Mouse (Mus musculus) intestine, embryonic 16.5 days (tissue): ENCODE data around the gene Kcnk1. TPM values are rescaled to one million over a fixed set of nuclear protein-coding genes. Genes with fewer than 3 reads are reported as not detected.
A peak's percentile ranks its signal among the peaks of the same experiment; 100 is the strongest.

Experiments used
- ATAC-seq: fragments of 200-750 bp; cut with Nextera tagmentation; 2 replicates; pipeline ENCODE4 v1.8.0; 2017; ENCODE audit warnings: moderate TSS enrichment, moderate library complexity
- H3K27ac ChIP-seq: fragments of 300-500 bp; sonication (generic); 2 replicates; pipeline ENCODE4 v1.5.1; 2014; ENCODE audit warnings: mild to moderate bottlenecking, low read length
- H3K27me3 ChIP-seq: fragments of 300-500 bp; sonication (generic); replicated peaks from 2 replicates; pipeline ENCODE4 v1.6.1; 2014; ENCODE audit warnings: low read length, control low read depth, mixed read lengths; ENCODE audit not compliant: control insufficient read depth, insufficient read depth
- H3K36me3 ChIP-seq: fragments of 300-500 bp; sonication (generic); 2 replicates; pipeline ENCODE4 v1.6.1; 2014; ENCODE audit warnings: low read length, control low read depth; ENCODE audit not compliant: control insufficient read depth, insufficient read depth
- H3K4me1 ChIP-seq: fragments of 300-500 bp; sonication (generic); 2 replicates; pipeline ENCODE4 v1.6.1; 2014; ENCODE audit warnings: low read length, control low read depth, mixed read lengths; ENCODE audit not compliant: control insufficient read depth, insufficient read depth
- H3K4me2 ChIP-seq: fragments of 300-500 bp; sonication (generic); 2 replicates; pipeline ENCODE4 v1.6.1; 2014; ENCODE audit warnings: low read depth, low read length, control low read depth
- H3K4me3 ChIP-seq: fragments of 300-500 bp; sonication (generic); 2 replicates; pipeline ENCODE4 v1.5.1; 2014; ENCODE audit warnings: mild to moderate bottlenecking, low read length
- H3K9ac ChIP-seq: fragments of 300-500 bp; sonication (generic); 2 replicates; pipeline ENCODE4 v1.6.1; 2014; ENCODE audit warnings: low read depth, low read length
- H3K9me3 ChIP-seq: fragments of 300-500 bp; sonication (generic); 2 replicates; pipeline ENCODE4 v1.6.1; 2016; ENCODE audit warnings: low read length, control low read depth; ENCODE audit not compliant: control insufficient read depth
- WGBS: fragments of 180-500 bp; shearing (Covaris S2); extraction: QIAGEN DNeasy Blood & Tissue Kit; methylation state at CpG from one replicate; pipeline ENCODE4 v1.1.7; 2014; 5-methylcytosine and 5-hydroxymethylcytosine counted together
- polyA plus RNA-seq: library from polyadenylated mRNA; unstranded; fragments of >200 nt; fragmentation: Nextera tagmentation; extraction: Ambion mirVana; gene quantifications from 2 replicates; pipeline ENCODE4 v1.2.1, GENCODE M21; 2015

The Kcnk1 gene
- polyA plus RNA-seq, 1 experiment from 2014 or later = 47.2 TPM

- 59% methylated on average over 19 of the region's 19 CpGs for WGBS
- Histone ChIP-seq H3K27ac (peak overlapping the region; percentile 71), H3K27me3 (no peaks in the 10 kb centered on the region), H3K9ac (no peak overlapping the region), H3K4me1 (peaks cover 15% of the 10 kb centered on the region), H3K9me3 (no peaks in the 10 kb centered on the region), H3K36me3 (no peaks in the 10 kb centered on the region), H3K4me2 (no peak overlapping the region), H3K4me3 (no peak overlapping the region)
- peak; percentile 97 for ATAC-seq
Measured at GRCm38 (mm10) chr8:126007538-126008330, 12.8 kb downstream of the Kcnk1 start.

- H3K4me2 ChIP-seq = no peak overlapping the region
- H3K27ac ChIP-seq = no peak overlapping the region
- no peaks in the 10 kb centered on the region for H3K36me3 ChIP-seq
- no peaks in the 10 kb centered on the region for H3K27me3 ChIP-seq
- no peak overlapping the region for H3K4me3 ChIP-seq
- H3K9ac ChIP-seq = no peak overlapping the region
- H3K4me1 ChIP-seq = peaks cover 15% of the 10 kb centered on the region
- no peaks in the 10 kb centered on the region for H3K9me3 ChIP-seq
- 87% methylated on average over 2 of the region's 2 CpGs for WGBS
- no peak for ATAC-seq
Measured at GRCm38 (mm10) chr8:126008945-126009344, 14.0 kb downstream of the Kcnk1 start.

DNA sequence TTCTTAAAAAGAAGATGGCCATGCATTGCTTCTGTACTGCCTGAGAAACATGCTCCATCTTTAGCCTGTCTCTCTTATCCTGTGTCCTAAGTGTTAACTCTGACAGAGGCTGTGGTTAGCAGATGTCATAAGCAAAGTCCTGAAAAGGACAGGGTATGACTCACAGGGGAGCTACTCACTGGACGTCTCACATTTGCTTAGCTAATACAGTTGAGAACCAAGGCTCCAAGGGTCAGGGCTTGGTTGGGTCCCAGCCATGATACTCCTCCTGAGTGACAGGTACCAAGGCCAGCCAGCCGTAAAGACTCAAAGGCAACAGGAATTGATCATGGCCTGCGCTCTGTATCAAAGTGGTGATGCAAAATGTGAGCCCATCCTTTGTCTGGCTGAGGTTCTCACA is 15.9 kb downstream of the Kcnk1 start:
- Histone ChIP-seq H3K9me3 (no peaks in the 10 kb centered on the region), H3K4me3 (no peak overlapping the region), H3K9ac (no peak overlapping the region), H3K27ac (no peak overlapping the region), H3K4me2 (no peak overlapping the region), H3K27me3 (no peaks in the 10 kb centered on the region), H3K4me1 (peaks cover 15% of the 10 kb centered on the region), H3K36me3 (no peaks in the 10 kb centered on the region)
- 59% methylated on average over 3 of the region's 3 CpGs for WGBS
- 0 out of 2 replicates have a peak, but pooled peaks have one; percentile 14 for ATAC-seq

- WGBS = 72% methylated on average over 6 of the region's 6 CpGs
- no peaks in the 10 kb centered on the region for H3K27me3 ChIP-seq
- no peak overlapping the region for H3K9ac ChIP-seq
- H3K9me3 ChIP-seq = no peaks in the 10 kb centered on the region
- peaks cover 14% of the 10 kb centered on the region for H3K4me1 ChIP-seq
- H3K4me2 ChIP-seq = no peak overlapping the region
- ATAC-seq = no peak
- H3K36me3 ChIP-seq = no peaks in the 10 kb centered on the region
- H3K27ac ChIP-seq = no peak overlapping the region
- H3K4me3 ChIP-seq = no peak overlapping the region
Measured at GRCm38 (mm10) chr8:126012334-126012733, 17.4 kb downstream of the Kcnk1 start.

GRCm38 (mm10) chr8:126013646-126014045 is 18.7 kb downstream of the Kcnk1 start:
- no peaks in the 10 kb centered on the region for H3K9me3 ChIP-seq
- no peak overlapping the region for H3K4me3 ChIP-seq
- H3K27ac ChIP-seq = no peak overlapping the region
- no peaks in the 10 kb centered on the region for H3K27me3 ChIP-seq
- WGBS = 88% methylated on average over 5 of the region's 5 CpGs
- no peak overlapping the region for H3K4me2 ChIP-seq
- H3K4me1 ChIP-seq = peaks cover 3% of the 10 kb centered on the region; the same call in 1 of the 2 replicates
- ATAC-seq = no peak
- no peaks in the 10 kb centered on the region for H3K36me3 ChIP-seq
- H3K9ac ChIP-seq = no peak overlapping the region

DNA sequence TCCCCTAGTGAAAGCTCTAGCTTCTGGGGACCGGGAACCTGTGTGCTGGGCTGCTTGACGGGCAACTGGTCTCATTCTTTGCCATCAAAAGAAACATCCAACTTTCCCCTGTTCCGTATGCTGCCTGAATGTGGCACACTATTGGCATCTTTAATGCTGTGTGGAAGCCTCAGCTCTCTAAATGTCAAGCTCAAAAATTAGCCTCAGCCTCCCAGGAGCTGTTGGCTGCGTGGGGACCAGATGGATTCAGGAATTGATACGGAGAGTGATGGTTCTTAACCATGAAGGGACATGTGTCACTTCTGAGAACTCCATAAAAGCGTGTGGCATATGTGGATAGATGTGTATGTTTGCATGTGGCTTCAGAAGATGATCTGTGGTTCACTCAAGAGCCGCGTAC is 27.0 kb downstream of the Kcnk1 start:
- peaks cover 4% of the 10 kb centered on the region; the same call in 1 of the 2 replicates for H3K4me1 ChIP-seq
- H3K27ac ChIP-seq = no peak overlapping the region
- no peaks in the 10 kb centered on the region for H3K9me3 ChIP-seq
- H3K4me2 ChIP-seq = no peak overlapping the region
- H3K9ac ChIP-seq = no peak overlapping the region
- H3K27me3 ChIP-seq = no peaks in the 10 kb centered on the region
- 92% methylated on average over 8 of the region's 8 CpGs for WGBS
- no peak overlapping the region for H3K4me3 ChIP-seq
- no peak for ATAC-seq
- no peaks in the 10 kb centered on the region for H3K36me3 ChIP-seq

- H3K27ac ChIP-seq = no peak overlapping the region
- no peak overlapping the region for H3K4me2 ChIP-seq
- ATAC-seq = peak; percentile 81
- H3K9me3 ChIP-seq = no peaks in the 10 kb centered on the region
- no peaks in the 10 kb centered on the region for H3K27me3 ChIP-seq
- H3K4me1 ChIP-seq = peaks cover 4% of the 10 kb centered on the region; the same call in 1 of the 2 replicates
- WGBS = 62% methylated on average over 3 of the region's 3 CpGs
- no peak overlapping the region for H3K9ac ChIP-seq
- H3K36me3 ChIP-seq = no peaks in the 10 kb centered on the region
- H3K4me3 ChIP-seq = no peak overlapping the region
Measured at GRCm38 (mm10) chr8:126023706-126024305, 28.8 kb downstream of the Kcnk1 start.

DNA sequence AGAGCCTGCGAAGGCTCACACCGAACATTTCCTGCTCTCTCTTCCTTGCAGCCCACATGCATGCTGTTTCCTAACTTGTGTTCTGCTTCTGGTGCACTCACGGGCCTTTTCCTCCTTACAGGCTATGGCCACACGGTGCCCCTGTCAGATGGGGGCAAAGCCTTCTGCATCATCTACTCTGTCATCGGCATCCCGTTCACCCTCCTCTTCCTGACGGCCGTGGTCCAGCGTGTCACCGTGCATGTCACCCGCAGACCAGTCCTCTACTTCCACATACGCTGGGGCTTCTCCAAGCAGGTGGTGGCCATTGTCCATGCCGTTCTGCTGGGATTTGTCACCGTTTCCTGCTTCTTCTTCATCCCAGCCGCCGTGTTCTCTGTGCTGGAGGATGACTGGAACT is 29.9 kb downstream of the Kcnk1 start:
- ATAC-seq = no peak
- Histone ChIP-seq H3K9ac (no peak overlapping the region), H3K27ac (no peak overlapping the region), H3K4me1 (peaks cover 4% of the 10 kb centered on the region; the same call in 1 of the 2 replicates), H3K27me3 (no peaks in the 10 kb centered on the region), H3K9me3 (no peaks in the 10 kb centered on the region), H3K4me3 (no peak overlapping the region), H3K4me2 (no peak overlapping the region), H3K36me3 (no peaks in the 10 kb centered on the region)
- WGBS = 89% methylated on average over 16 of the region's 16 CpGs

DNA sequence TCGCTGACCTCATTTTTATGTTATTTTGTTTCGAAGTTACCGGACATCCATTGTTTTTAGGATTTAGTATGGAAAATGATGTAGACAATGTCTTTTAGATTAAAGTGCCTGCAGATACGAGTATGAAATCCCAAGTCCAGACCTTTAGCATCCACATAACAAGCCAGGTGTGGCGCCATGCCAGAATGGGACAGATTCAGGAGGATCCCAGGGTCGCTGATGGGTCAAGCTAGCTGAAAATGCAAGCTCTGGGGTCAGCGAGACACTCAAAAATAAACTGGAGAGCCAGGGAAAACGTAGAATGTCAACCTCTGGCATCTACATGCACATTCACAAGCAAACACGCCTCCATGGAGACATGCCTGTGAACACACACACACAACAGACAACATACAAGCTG is 31.2 kb downstream of the Kcnk1 start:
- 89% methylated on average over 9 of the region's 9 CpGs for WGBS
- no peaks in the 10 kb centered on the region for H3K27me3 ChIP-seq
- H3K4me3 ChIP-seq = no peak overlapping the region
- no peaks in the 10 kb centered on the region for H3K36me3 ChIP-seq
- no peaks in the 10 kb centered on the region for H3K9me3 ChIP-seq
- no peak overlapping the region for H3K9ac ChIP-seq
- no peak overlapping the region for H3K4me2 ChIP-seq
- peaks cover 4% of the 10 kb centered on the region; the same call in 1 of the 2 replicates for H3K4me1 ChIP-seq
- no peak overlapping the region for H3K27ac ChIP-seq
- ATAC-seq = no peak
